ENCODE assay signal across 7 mouse cellular contexts in genomic region chr11:69372056-69372779, GRCm38 (mm10). TPM values are rescaled to one million over a fixed set of nuclear protein-coding genes. Genes with fewer than 3 reads are reported as not detected.
A peak's percentile ranks its signal among the peaks of the same experiment; 100 is the strongest.
DNase-seq lines count a peak whose midpoint lies in the region; ATAC-seq and TF ChIP-seq lines count a peak whose summit lies in the region.

No protein-coding gene starts in this region.

- WGBS in hindbrain, embryonic 15.5 days: 29% methylated on average over 12 of the region's 12 CpGs

- peak; percentile 33 for DNase-seq in testis, postnatal 14 days (ENCODE audit: low spot score)
- DNase-seq in testis, postnatal 10 days (ENCODE audit: low spot score): no peak
- peak; percentile 44 to 62 for DNase-seq in left cerebral cortex, adult 2 months (ENCODE audit: extremely low spot score in 1 of 2, low spot score in 2 of 2)
- DNase-seq in naive thymus-derived CD4-positive, alpha-beta T cell, adult 2 months (ENCODE audit: low read depth): peak; percentile 67
- no peak for DNase-seq in urinary bladder, postnatal 10 days (ENCODE audit: low spot score)

- H3K4me2 ChIP-seq in hindbrain, embryonic 15.5 days: peak overlapping the region; percentile 45

- intact Hi-C loops in left cerebral cortex, adult 2 months (cut with DNase I): no loop called here

- H3K9me3 ChIP-seq in hindbrain, embryonic 15.5 days: no peaks in the 10 kb centered on the region

- H3K4me1 ChIP-seq in hindbrain, embryonic 15.5 days (replicated peaks): peaks cover 36% of the 10 kb centered on the region

- H3K4me3 ChIP-seq in hindbrain, embryonic 15.5 days: no peak overlapping the region; the same call in 1 of the 2 replicates
- H3K4me3 ChIP-seq in left cerebral cortex, adult 2 months: no peak overlapping the region

- peak overlapping the region; percentile 75 for H3K27ac ChIP-seq in hindbrain, embryonic 15.5 days (replicated peaks)
- peak overlapping the region; percentile 48 for H3K27ac ChIP-seq in left cerebral cortex, adult 2 months

- H3K27me3 ChIP-seq in hindbrain, embryonic 15.5 days: no peaks in the 10 kb centered on the region

- 0 out of 2 replicates have a peak overlapping the region, but pooled peaks have one; percentile 24 for H3K9ac ChIP-seq in hindbrain, embryonic 15.5 days

- peak; percentile 48; the same call in 1 of the 2 replicates for ATAC-seq in common myeloid progenitor, adult 5-6 weeks (replicated peaks; ENCODE audit: low read depth, poor library complexity, severe bottlenecking)
- no peak for ATAC-seq in hindbrain, embryonic 15.5 days (ENCODE audit: low FRiP score, low read depth)

- no peaks in the 10 kb centered on the region for H3K36me3 ChIP-seq in hindbrain, embryonic 15.5 days

- TF ChIP-seq CTCF in left cerebral cortex, adult 2 months (IDR thresholded peaks at IDR 0.05): no peak

RNA-seq across cellular contexts. Expression of gene Chd3, which starts 3.0 kb away (rescaled TPM):
- 64.5 and 68.0 TPM in 2 replicates for total RNA-seq in common myeloid progenitor, adult 5-6 weeks (2017)
- polyA plus RNA-seq in hindbrain, embryonic 15.5 days (2015; fragmentation: Nextera tagmentation; extraction: Ambion mirVana): 83.5 and 83.7 TPM in 2 replicates
- total RNA-seq in left cerebral cortex, adult 2 months (2021): 100 to 1,000 TPM; 406 to 416 TPM

RNA-seq across cellular contexts. Expression of gene Naa38, which starts 23.1 kb away (rescaled TPM):
- total RNA-seq in common myeloid progenitor, adult 5-6 weeks (2017): 181 and 216 TPM in 2 replicates
- polyA plus RNA-seq in hindbrain, embryonic 15.5 days (2015; fragmentation: Nextera tagmentation; extraction: Ambion mirVana): 109 and 121 TPM in 2 replicates
- 100 to 1,000 TPM in 1 of 2 experiments, 10 to 100 TPM in 1; 94.0 to 113 TPM for total RNA-seq in left cerebral cortex, adult 2 months (2021)

RNA-seq across cellular contexts. Expression of gene Cyb5d1, which starts 23.2 kb away (rescaled TPM):
- 35.5 and 37.6 TPM in 2 replicates for total RNA-seq in common myeloid progenitor, adult 5-6 weeks (2017)
- polyA plus RNA-seq in hindbrain, embryonic 15.5 days (2015; fragmentation: Nextera tagmentation; extraction: Ambion mirVana): 30.6 and 33.5 TPM in 2 replicates
- total RNA-seq in left cerebral cortex, adult 2 months (2021): 10 to 100 TPM; 40.7 to 45.6 TPM

RNA-seq across cellular contexts. Expression of gene Tmem88, which starts 25.8 kb away (rescaled TPM):
- 0.46 TPM in 1 of 2 replicates, not detected in the other for total RNA-seq in common myeloid progenitor, adult 5-6 weeks (2017)
- 6.8 and 7.2 TPM in 2 replicates for polyA plus RNA-seq in hindbrain, embryonic 15.5 days (2015; fragmentation: Nextera tagmentation; extraction: Ambion mirVana)
- 1 to 10 TPM; 2.9 to 3.8 TPM for total RNA-seq in left cerebral cortex, adult 2 months (2021)

RNA-seq across cellular contexts. Expression of gene Rnf227, which starts 32.0 kb away (rescaled TPM):
- total RNA-seq in common myeloid progenitor, adult 5-6 weeks (2017): 8.3 and 9.0 TPM in 2 replicates
- polyA plus RNA-seq in hindbrain, embryonic 15.5 days (2015; fragmentation: Nextera tagmentation; extraction: Ambion mirVana): 221 and 228 TPM in 2 replicates
- total RNA-seq in left cerebral cortex, adult 2 months (2021): 100 to 1,000 TPM; 170 to 181 TPM

Comparison
In these comparisons a context has a peak if more than half of its experiments do, and no peak if none do; other contexts are left out.
1. DNase-seq: peak in testis, postnatal 14 days (single experiment), left cerebral cortex, adult 2 months (2 of 2) and naive thymus-derived CD4-positive, alpha-beta T cell, adult 2 months (single experiment); none in testis, postnatal 10 days (single experiment) and urinary bladder, postnatal 10 days (single experiment).